Mouse (Mus musculus) cerebellum, adult (tissue): Measurements from ENCODE around the gene Ttc4.

Experiments
- ATAC-seq: cut with Nextera tagmentation; 2 replicates; pipeline ENCODE4 v1.9.2; 2017; ENCODE audit warnings: mild to moderate bottlenecking, moderate library complexity, mixed read lengths; ENCODE audit not compliant: insufficient number of reproducible peaks, low FRiP score, low TSS enrichment

Gene Ttc4

GRCm38 (mm10) chr4:106615637-106616036 is 63.1 kb downstream of the Ttc4 start:
- ATAC-seq, result no peak

- ATAC-seq, result no peak
Measured at GRCm38 (mm10) chr4:106614881-106615280, 63.9 kb downstream of the Ttc4 start.

- ATAC-seq, result peak; percentile 43; the same call in 1 of the 2 replicates
Measured at GRCm38 (mm10) chr4:106614180-106614797, 64.5 kb downstream of the Ttc4 start.

- no peak for ATAC-seq
Measured at GRCm38 (mm10) chr4:106613560-106613959, 65.2 kb downstream of the Ttc4 start.

- no peak for ATAC-seq
Measured at GRCm38 (mm10) chr4:106613105-106613504, 65.6 kb downstream of the Ttc4 start.
